In the genomic region with DNA sequence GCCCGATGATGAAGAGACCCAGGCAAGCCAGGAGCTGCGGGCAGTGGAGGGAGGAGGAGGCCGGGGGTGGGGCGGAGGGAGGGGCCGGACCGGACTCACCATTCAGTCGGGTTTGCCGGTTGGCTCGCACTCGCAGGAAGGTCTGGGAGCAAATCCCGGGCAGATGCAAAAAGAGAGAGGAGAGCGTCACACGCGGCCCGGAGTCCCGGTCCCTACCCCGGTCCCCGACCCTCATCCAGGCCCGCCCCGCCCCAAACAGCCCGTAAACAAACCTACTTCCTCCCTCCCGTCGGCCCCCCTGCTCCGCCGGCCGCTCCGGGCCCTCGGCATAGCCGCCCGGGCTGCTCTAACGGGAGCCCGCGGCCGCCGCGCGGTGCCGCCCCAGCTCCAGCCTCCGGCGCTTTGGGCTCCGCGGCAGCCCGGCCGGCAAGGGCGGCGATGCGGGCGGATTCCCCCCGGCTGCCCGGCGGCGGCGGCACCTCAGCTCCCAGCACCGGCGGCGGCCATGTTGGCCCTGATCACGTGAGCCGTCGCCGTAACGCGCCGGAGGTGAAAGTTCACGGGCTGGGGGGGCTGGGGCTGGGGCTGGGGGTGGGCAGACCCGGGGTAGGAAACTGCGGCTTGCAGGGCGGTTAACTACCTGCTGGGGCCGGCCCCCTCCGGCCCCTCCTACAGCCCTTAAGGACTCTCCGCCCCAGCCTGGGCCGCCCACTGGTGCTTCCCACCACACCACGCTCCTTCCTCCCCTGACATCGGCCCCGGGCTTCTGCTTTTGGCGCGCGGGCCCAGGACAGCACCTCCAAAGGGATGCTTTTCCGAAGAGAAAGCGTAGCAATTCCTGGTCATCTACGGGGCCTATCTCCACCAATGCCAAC, we compare ENCODE assay signal across 8 mouse cellular contexts. TPM values are rescaled to one million over a fixed set of nuclear protein-coding genes. Genes with fewer than 3 reads are reported as not detected.
DNase-seq lines count a peak whose midpoint lies in the region; ATAC-seq and TF ChIP-seq lines count a peak whose summit lies in the region.

No protein-coding gene starts in this region.

- peaks cover 34% of the 10 kb centered on the region for H3K36me3 ChIP-seq in embryonic facial prominence, embryonic 12.5 days
- H3K36me3 ChIP-seq in heart, adult 2 months (ENCODE audit: control insufficient read depth, insufficient read depth, low read length): 0 out of 2 replicates have a peak, but pooled peaks cover 2% of the 10 kb centered on the region
- no peaks in the 10 kb centered on the region; the same call in 1 of the 2 replicates for H3K36me3 ChIP-seq in kidney, adult 2 months (ENCODE audit: control insufficient read depth, insufficient read depth, low read length)
- H3K36me3 ChIP-seq in liver, embryonic 11.5 days (ENCODE audit: control insufficient read depth, insufficient read depth, low read length): peaks cover 23% of the 10 kb centered on the region

- H3K4me3 ChIP-seq in embryonic facial prominence, embryonic 12.5 days: peak overlapping the region; percentile 69
- H3K4me3 ChIP-seq in heart, adult 2 months: peak overlapping the region; percentile 64
- peak overlapping the region; percentile 77 for H3K4me3 ChIP-seq in kidney, adult 2 months (ENCODE audit: insufficient read depth, low read depth, low read length)
- H3K4me3 ChIP-seq in liver, embryonic 11.5 days (ENCODE audit: low read depth, low read length): peak overlapping the region; percentile 81

- no peaks in the 10 kb centered on the region for H3K27me3 ChIP-seq in embryonic facial prominence, embryonic 12.5 days
- no peaks in the 10 kb centered on the region for H3K27me3 ChIP-seq in heart, adult 2 months (ENCODE audit: control insufficient read depth, insufficient read depth, low read length)
- no peaks in the 10 kb centered on the region for H3K27me3 ChIP-seq in kidney, adult 2 months (replicated peaks; ENCODE audit: control insufficient read depth, insufficient read depth, low read length)
- no peaks in the 10 kb centered on the region for H3K27me3 ChIP-seq in liver, embryonic 11.5 days (replicated peaks; ENCODE audit: control insufficient read depth, insufficient read depth, low read length)

- peak overlapping the region; percentile 73 for H3K4me2 ChIP-seq in embryonic facial prominence, embryonic 12.5 days (replicated peaks)
- peak overlapping the region; percentile 75 for H3K4me2 ChIP-seq in liver, embryonic 11.5 days

- peak; percentile 93 for ATAC-seq in embryonic facial prominence, embryonic 12.5 days (ENCODE audit: insufficient number of reproducible peaks, insufficient read depth, low FRiP score, low TSS enrichment)
- peak; percentile 89 for ATAC-seq in liver, embryonic 11.5 days (replicated peaks; ENCODE audit: low FRiP score)
- ATAC-seq in monocyte, adult 5-6 weeks (replicated peaks; ENCODE audit: insufficient number of reproducible peaks, low FRiP score, low TSS enrichment, poor library complexity, severe bottlenecking): peak; percentile 83

- peak; percentile 56 for TF ChIP-seq POLR2A in heart, adult 2 months (IDR thresholded peaks at IDR 0.05; ENCODE audit: insufficient read depth, low read depth, low read length)
- TF ChIP-seq POLR2A in kidney, adult 2 months (IDR thresholded peaks at IDR 0.05; ENCODE audit: low read depth, low read length): peak; percentile 18

- H3K9me3 ChIP-seq in embryonic facial prominence, embryonic 12.5 days: no peaks in the 10 kb centered on the region
- H3K9me3 ChIP-seq in liver, embryonic 11.5 days (ENCODE audit: control insufficient read depth, low read length): no peaks in the 10 kb centered on the region

- peaks cover 23% of the 10 kb centered on the region for H3K4me1 ChIP-seq in embryonic facial prominence, embryonic 12.5 days
- H3K4me1 ChIP-seq in heart, adult 2 months (ENCODE audit: control insufficient read depth, insufficient read depth, low read length): no peaks in the 10 kb centered on the region; the same call in 1 of the 2 replicates
- H3K4me1 ChIP-seq in kidney, adult 2 months (ENCODE audit: control insufficient read depth, insufficient read depth, low read length): peaks cover 3% of the 10 kb centered on the region; the same call in 1 of the 2 replicates
- peaks cover 13% of the 10 kb centered on the region for H3K4me1 ChIP-seq in liver, embryonic 11.5 days (replicated peaks; ENCODE audit: control insufficient read depth, insufficient read depth, low read length)

- under 1% methylated on average over 49 of the region's 80 CpGs for WGBS in embryonic facial prominence, embryonic 12.5 days
- 1% methylated on average over 69 of the region's 80 CpGs for WGBS in heart, adult 2 months
- under 1% methylated on average over 80 of the region's 80 CpGs for WGBS in kidney, adult 2 months
- 2% methylated on average over 77 of the region's 80 CpGs for WGBS in liver, embryonic 11.5 days

- peak overlapping the region; percentile 70 for H3K9ac ChIP-seq in embryonic facial prominence, embryonic 12.5 days
- H3K9ac ChIP-seq in heart, adult 2 months (ENCODE audit: low read depth, low read length): peak overlapping the region; percentile 88
- peak overlapping the region; percentile 84 for H3K9ac ChIP-seq in liver, embryonic 11.5 days (ENCODE audit: low read depth, low read length)

- no peak for TF ChIP-seq CTCF in heart, adult 2 months (IDR thresholded peaks at IDR 0.05)
- no peak for TF ChIP-seq CTCF in kidney, adult 2 months (conservative IDR thresholded peaks at IDR 0.05; ENCODE audit: insufficient read depth, insufficient read length, low read depth, low read length)

- intact Hi-C loops in heart, adult 2 months (cut with DNase I): no loop called here

- peak overlapping the region; percentile 95 for H3K27ac ChIP-seq in embryonic facial prominence, embryonic 12.5 days
- H3K27ac ChIP-seq in heart, adult 2 months: peak overlapping the region; percentile 88
- H3K27ac ChIP-seq in kidney, adult 2 months (ENCODE audit: insufficient read depth, low read depth, low read length): peak overlapping the region; percentile 54
- peak overlapping the region; percentile 97 for H3K27ac ChIP-seq in liver, embryonic 11.5 days (ENCODE audit: low read depth, low read length)

- TF ChIP-seq EP300 in heart, adult 2 months (IDR thresholded peaks at IDR 0.05; ENCODE audit: insufficient read depth, low read depth, low read length): no peak

- H3K79me2 ChIP-seq in heart, adult 2 months (replicated peaks; ENCODE audit: control insufficient read depth, insufficient read depth, low read length): no peaks in the 10 kb centered on the region

- peak; percentile 78 to 84 for DNase-seq in B cell, adult 2 months
- peak; percentile 84 to 85 for DNase-seq in adrenal gland, postnatal 36 days
- peak; percentile 88 to 90 for DNase-seq in heart, adult 2 months
- peak; percentile 87 for DNase-seq in kidney, adult 2 months
- peak; percentile 86 for DNase-seq in liver, embryonic 11.5 days (ENCODE audit: low spot score)
- DNase-seq in spleen, postnatal 36 days (ENCODE audit: low spot score in 2 of 2): peak; percentile 83 to 86

RNA-seq across cellular contexts. Expression of a gene that starts 37.2 kb away (rescaled TPM):
- 1 to 10 TPM; 2.8 to 3.5 TPM for total RNA-seq in adrenal gland, postnatal 36 days (2021)
- 0.64 and 1.3 TPM in 2 replicates for polyA plus RNA-seq in embryonic facial prominence, embryonic 12.5 days (2016; fragmentation: Nextera tagmentation; extraction: Ambion mirVana)
- total RNA-seq in heart, adult 2 months (2021): not detected
- polyA plus RNA-seq in heart, adult 2 months (2012; rRNA removed): 0.43 TPM in 1 of 2 replicates, not detected in the other
- 0.25 and 0.53 TPM in 2 replicates for polyA plus RNA-seq in kidney, adult 2 months (2012; rRNA removed)
- not detected in 2 replicates for polyA plus RNA-seq in liver, embryonic 11.5 days (2014; fragmentation: Nextera tagmentation; extraction: Ambion mirVana)
- total RNA-seq in monocyte, adult 5-6 weeks (2017): not detected in 3 replicates

RNA-seq across cellular contexts. Expression of a gene that starts 37.4 kb away (rescaled TPM):
- total RNA-seq in adrenal gland, postnatal 36 days (2021): 10 to 100 TPM; 54.2 to 97.3 TPM
- polyA plus RNA-seq in embryonic facial prominence, embryonic 12.5 days (2016; fragmentation: Nextera tagmentation; extraction: Ambion mirVana): 11.3 and 11.8 TPM in 2 replicates
- total RNA-seq in heart, adult 2 months (2021): 10 to 100 TPM; 25.0 to 30.6 TPM
- 51.8 and 62.3 TPM in 2 replicates for polyA plus RNA-seq in heart, adult 2 months (2012; rRNA removed)
- 88.1 and 93.5 TPM in 2 replicates for polyA plus RNA-seq in kidney, adult 2 months (2012; rRNA removed)
- polyA plus RNA-seq in liver, embryonic 11.5 days (2014; fragmentation: Nextera tagmentation; extraction: Ambion mirVana): 3.1 and 4.9 TPM in 2 replicates
- 0.29 TPM in 1 of 3 replicates, not detected in the others for total RNA-seq in monocyte, adult 5-6 weeks (2017)

Comparison
In these comparisons a context has a peak if more than half of its experiments do, and no peak if none do; other contexts are left out.
1. Peak in every context shown above with its lines: DNase-seq, ATAC-seq, H3K4me3 ChIP-seq and H3K27ac ChIP-seq.